Mouse (Mus musculus) kidney, embryonic 15.5 days (tissue): Measurements from ENCODE around the gene Nudc. TPM values are rescaled to one million over a fixed set of nuclear protein-coding genes. Genes with fewer than 3 reads are reported as not detected.

Source experiments
- ATAC-seq: fragments of 200-750 bp; cut with Nextera tagmentation; replicated peaks from 2 replicates; pipeline ENCODE4 v1.8.0; 2017; ENCODE audit warnings: moderate TSS enrichment; ENCODE audit not compliant: low FRiP score
- H3K27ac ChIP-seq: fragments of 300-500 bp; sonication (generic); 2 replicates; pipeline ENCODE4 v1.5.1; 2015; ENCODE audit warnings: mild to moderate bottlenecking, inconsistent platforms
- H3K27me3 ChIP-seq: fragments of 300-500 bp; sonication (generic); 2 replicates; pipeline ENCODE4 v1.6.1; 2015; ENCODE audit warnings: inconsistent platforms
- H3K36me3 ChIP-seq: fragments of 300-500 bp; sonication (generic); 2 replicates; pipeline ENCODE4 v1.6.1; 2015; ENCODE audit warnings: inconsistent platforms
- H3K4me1 ChIP-seq: fragments of 300-500 bp; sonication (generic); 2 replicates; pipeline ENCODE4 v1.6.1; 2015; ENCODE audit warnings: inconsistent platforms
- H3K4me2 ChIP-seq: fragments of 300-500 bp; sonication (generic); 2 replicates; pipeline ENCODE4 v1.6.1; 2015; ENCODE audit warnings: moderate library complexity, mild to moderate bottlenecking, inconsistent platforms
- H3K4me3 ChIP-seq: fragments of 300-500 bp; sonication (generic); replicated peaks from 2 replicates; pipeline ENCODE4 v1.5.1; 2015; ENCODE audit warnings: mild to moderate bottlenecking, inconsistent platforms
- H3K9ac ChIP-seq: fragments of 300-500 bp; sonication (generic); 2 replicates; pipeline ENCODE4 v1.6.1; 2015; ENCODE audit warnings: mild to moderate bottlenecking, inconsistent platforms
- H3K9me3 ChIP-seq: fragments of 300-500 bp; sonication (generic); replicated peaks from 2 replicates; pipeline ENCODE4 v1.6.1; 2016; ENCODE audit warnings: inconsistent platforms
- WGBS: fragments of 180-500 bp; shearing (Covaris S2); methylation state at CpG from one replicate; pipeline ENCODE4 v1.1.7; 2015; ENCODE audit warnings: mixed read lengths; 5-methylcytosine and 5-hydroxymethylcytosine counted together
- polyA plus RNA-seq: library from polyadenylated mRNA; unstranded; fragments of >200 nt; fragmentation: Nextera tagmentation; extraction: Ambion mirVana; gene quantifications from 2 replicates; pipeline ENCODE4 v1.2.1, GENCODE M21; 2015

Nudc gene
- polyA plus RNA-seq, 1 experiment from 2014 or later = 359 TPM

DNA sequence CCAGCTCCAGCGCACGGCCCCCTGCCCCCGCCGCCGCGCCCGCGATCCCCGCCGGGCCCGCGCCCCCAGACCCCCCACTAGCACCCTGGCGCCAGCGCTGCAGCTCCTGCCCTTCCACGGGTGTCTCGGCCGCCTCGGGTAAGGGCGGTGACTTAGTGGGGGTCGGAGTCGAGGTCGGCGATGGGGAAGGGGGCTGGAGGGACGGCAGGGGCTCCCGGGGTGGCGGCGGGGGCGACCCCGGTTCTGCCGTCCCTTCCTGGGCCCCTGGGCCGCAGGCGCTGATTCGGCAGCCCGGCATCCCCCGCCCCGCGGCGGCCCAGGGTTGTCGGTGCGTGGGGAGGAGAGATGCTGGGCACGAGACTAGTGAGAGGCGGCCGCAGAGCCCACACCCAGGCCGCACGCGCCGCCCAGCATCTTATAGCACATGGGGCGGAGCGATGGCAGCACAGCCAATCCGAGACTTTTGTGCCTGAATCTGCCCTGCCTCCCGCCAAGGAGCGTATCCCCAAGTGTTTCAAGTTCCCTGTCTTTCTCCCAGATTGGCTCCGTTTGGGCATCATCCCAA is 47.6 kb downstream of the Nudc start, which contains the start of gene Trnp1:
Trnp1 (minus strand) TSS at position 391 of the 565 bp plus-strand sequence.
- no peaks in the 10 kb centered on the region for H3K9me3 ChIP-seq
- no peak within 1 kb of the TSS for H3K27ac ChIP-seq
- peak within 1 kb of the TSS; percentile 100 for H3K4me2 ChIP-seq
- ATAC-seq = peak; percentile 82
- 1% methylated on average over 50 of the region's 53 CpGs for WGBS
- H3K9ac ChIP-seq = peak within 1 kb of the TSS; percentile 55
- peaks cover 89% of the 10 kb centered on the region for H3K27me3 ChIP-seq
- H3K36me3 ChIP-seq = no peaks in the 10 kb centered on the region
- H3K4me1 ChIP-seq = peaks cover 34% of the 10 kb centered on the region
- peak within 1 kb of the TSS; percentile 62 for H3K4me3 ChIP-seq

DNA sequence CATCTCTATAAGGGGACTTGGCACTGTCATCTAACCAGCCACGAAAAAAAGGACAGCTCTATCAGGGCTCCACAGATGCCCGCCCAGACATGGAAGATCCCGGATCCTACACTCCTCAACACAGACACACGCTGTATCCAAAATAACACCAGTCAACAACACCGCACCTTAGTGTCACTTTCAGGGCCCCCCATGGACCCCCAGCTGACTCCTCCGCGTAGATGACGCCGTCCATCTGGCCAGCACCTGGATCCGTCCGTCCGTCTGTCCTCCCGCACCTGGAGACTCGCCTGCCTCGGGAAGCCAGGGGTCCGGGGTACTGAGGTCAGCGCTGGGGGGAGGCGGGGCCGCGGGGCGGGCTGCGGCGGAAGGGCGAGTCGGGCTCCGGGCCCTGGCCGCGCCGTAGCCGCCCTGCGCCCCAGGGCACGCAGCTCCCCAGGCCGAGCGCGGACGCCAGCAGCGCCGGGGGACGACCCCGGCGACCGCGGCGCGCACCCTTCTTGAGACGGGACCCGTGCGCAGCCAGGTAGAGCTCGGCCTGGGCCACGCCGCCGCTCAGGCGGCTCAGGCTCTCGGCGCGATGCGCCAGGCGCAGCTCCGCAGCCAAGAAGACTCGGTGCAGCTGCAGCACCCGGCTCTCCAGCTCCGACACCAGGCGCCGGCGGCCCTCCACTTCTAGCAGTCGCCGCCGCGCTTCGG is 48.2 kb downstream of the Nudc start:
- 1% methylated on average over 64 of the region's 70 CpGs for WGBS
- peak; percentile 16; the same call in 1 of the 2 replicates for ATAC-seq

DNA sequence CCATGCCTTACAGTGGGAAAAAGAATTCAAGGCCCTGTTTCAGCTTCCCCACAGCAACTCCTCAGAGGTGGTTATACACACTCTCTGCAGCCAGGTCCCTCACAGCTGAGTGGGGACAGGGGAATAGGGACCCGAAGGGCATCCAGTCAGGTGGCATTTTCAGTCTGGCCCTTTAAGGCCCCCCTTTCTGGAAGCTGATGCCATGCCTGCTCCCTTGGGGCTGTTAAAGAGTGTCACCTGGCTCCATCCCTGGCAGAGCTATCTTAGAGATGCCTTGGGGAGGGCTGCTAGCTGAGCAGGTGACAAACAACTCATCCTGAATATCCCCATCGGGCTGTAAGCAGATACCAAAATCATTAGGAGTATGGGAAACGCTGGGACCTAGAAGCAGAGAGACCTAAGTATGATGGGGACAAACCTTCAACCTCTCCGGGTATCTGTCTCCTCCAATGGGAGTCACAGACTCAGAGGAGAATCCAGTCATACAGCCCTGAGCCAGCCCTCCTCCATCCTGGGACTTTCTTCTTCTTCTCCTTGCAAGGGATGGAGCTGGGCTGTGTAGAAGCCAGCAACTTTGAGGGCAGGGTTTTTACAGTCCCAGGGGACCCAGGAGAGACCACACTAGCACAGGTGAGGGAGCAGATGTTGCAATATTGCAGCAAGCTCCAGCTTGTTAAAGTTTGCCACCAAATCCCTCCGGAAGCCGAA is 48.9 kb downstream of the Nudc start:
- Histone ChIP-seq H3K36me3 (no peaks in the 10 kb centered on the region), H3K9ac (no peak overlapping the region), H3K9me3 (no peaks in the 10 kb centered on the region), H3K27ac (no peak overlapping the region), H3K4me3 (peak overlapping the region; percentile 62; the same call in 1 of the 2 replicates), H3K4me2 (peak overlapping the region; percentile 100; the same call in 1 of the 2 replicates), H3K27me3 (peaks cover 77% of the 10 kb centered on the region), H3K4me1 (peaks cover 37% of the 10 kb centered on the region)
- ATAC-seq = no peak
- 20% methylated on average over 6 of the region's 6 CpGs for WGBS

More for the DNA sequence above, 48.2 kb downstream of the Nudc start:
- H3K9ac ChIP-seq = peak overlapping the region; percentile 55
- no peaks in the 10 kb centered on the region for H3K36me3 ChIP-seq
- H3K4me1 ChIP-seq = peaks cover 35% of the 10 kb centered on the region
- H3K27me3 ChIP-seq = peaks cover 84% of the 10 kb centered on the region
- no peak overlapping the region for H3K27ac ChIP-seq
- no peaks in the 10 kb centered on the region for H3K9me3 ChIP-seq
- peak overlapping the region; percentile 62 for H3K4me3 ChIP-seq
- H3K4me2 ChIP-seq = peak overlapping the region; percentile 100

DNA sequence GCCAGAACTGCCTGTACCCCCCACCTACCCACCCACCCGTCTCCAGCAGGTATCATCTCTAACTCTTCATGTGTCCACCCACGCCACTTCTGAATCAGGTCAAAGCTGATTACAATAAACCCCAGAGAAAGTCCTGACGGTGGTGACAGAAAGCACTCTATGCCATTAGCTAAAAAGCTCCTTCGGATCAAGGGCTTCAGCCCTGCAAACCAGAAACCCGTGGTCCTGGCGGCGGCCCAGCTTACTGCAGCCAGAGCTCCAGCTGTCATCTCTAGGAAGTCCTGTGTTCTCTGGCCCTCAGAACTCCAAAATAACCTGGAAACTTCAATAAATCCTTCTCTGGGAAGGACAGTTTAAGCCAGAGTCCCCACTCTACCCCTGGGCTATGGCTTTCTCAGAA is 50.1 kb downstream of the Nudc start:
- ATAC-seq = no peak
- Histone ChIP-seq H3K27ac (no peak overlapping the region), H3K27me3 (peaks cover 65% of the 10 kb centered on the region), H3K9ac (no peak overlapping the region), H3K36me3 (no peaks in the 10 kb centered on the region), H3K4me3 (no peak overlapping the region), H3K4me1 (peaks cover 41% of the 10 kb centered on the region), H3K9me3 (no peaks in the 10 kb centered on the region), H3K4me2 (no peak overlapping the region)
- 33% methylated on average over 7 of the region's 7 CpGs for WGBS

DNA sequence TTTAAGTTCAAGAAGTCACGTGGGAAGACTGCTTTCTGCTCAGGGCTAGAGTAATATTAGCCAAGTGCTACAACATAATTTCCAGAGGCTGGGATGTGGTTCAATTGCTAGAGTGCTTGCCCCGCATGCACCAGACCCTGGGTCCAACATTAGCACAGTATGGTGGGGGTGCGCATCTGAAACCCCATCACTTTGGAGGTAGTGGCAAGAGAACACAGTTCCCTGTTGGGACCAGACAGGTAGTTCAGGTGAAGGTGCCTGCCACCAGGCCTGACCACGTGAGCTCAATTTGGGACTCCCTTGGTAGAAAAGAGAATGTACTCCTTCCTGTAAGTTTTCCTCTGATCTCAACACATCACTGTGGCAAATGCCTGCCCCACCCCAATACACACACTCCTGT is 50.9 kb downstream of the Nudc start:
- Histone ChIP-seq H3K4me1 (peaks cover 41% of the 10 kb centered on the region), H3K27ac (no peak overlapping the region), H3K4me2 (peak overlapping the region; percentile 64; the same call in 1 of the 2 replicates), H3K9ac (no peak overlapping the region), H3K4me3 (no peak overlapping the region), H3K27me3 (peaks cover 57% of the 10 kb centered on the region), H3K36me3 (no peaks in the 10 kb centered on the region), H3K9me3 (no peaks in the 10 kb centered on the region)
- WGBS = 66% methylated on average over 4 of the region's 4 CpGs
- no peak for ATAC-seq

DNA sequence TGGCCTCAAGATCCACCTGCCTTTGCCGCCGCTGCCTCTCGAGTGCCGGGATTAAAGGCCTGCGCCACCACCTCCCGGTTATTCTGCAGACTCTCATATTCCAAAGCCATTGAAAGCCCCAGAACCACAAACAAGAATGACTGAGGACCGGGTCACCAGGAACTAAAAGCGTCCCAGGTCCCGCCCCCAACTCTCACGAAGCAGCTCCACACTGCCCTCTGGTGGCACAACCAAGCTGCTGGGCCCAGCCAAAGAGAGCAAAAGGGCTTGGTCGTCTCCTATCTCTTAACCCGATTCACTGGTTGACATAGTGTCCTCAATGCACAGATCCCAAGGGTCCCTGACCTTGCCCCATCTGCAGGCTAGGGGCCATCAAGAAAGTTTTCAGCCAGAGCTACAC is 51.4 kb downstream of the Nudc start:
- ATAC-seq = peak; percentile 19; the same call in 1 of the 2 replicates
- peak overlapping the region; percentile 64 for H3K4me2 ChIP-seq
- peak overlapping the region; percentile 38 for H3K4me3 ChIP-seq
- H3K36me3 ChIP-seq = no peaks in the 10 kb centered on the region
- H3K9me3 ChIP-seq = no peaks in the 10 kb centered on the region
- H3K4me1 ChIP-seq = peaks cover 45% of the 10 kb centered on the region
- no peak overlapping the region for H3K9ac ChIP-seq
- 1% methylated on average over 12 of the region's 12 CpGs for WGBS
- peak overlapping the region; percentile 4; the same call in 1 of the 2 replicates for H3K27ac ChIP-seq
- H3K27me3 ChIP-seq = peaks cover 52% of the 10 kb centered on the region

DNA sequence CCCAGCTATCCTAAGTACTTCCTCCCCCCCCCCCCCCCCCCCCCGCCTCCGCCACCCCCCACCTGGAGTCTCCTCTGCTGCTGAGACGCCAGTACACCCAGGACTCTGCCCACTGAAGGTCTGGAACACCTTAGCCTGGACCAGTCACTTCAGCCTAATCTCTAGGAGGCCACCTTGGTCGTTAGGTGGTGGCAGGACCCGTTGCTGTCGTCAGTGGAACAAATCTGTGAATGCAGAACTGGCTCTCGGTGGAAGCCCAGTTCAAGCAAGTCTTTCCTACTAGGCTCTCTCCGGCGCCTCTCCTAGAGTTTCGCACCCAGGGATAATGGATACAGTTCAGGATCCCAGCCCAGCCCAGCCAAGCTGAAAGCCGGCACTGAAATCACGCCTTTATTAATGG is 51.9 kb downstream of the Nudc start:
- Histone ChIP-seq H3K4me3 (peak overlapping the region; percentile 38), H3K4me1 (peaks cover 45% of the 10 kb centered on the region), H3K4me2 (peak overlapping the region; percentile 64), H3K9me3 (no peaks in the 10 kb centered on the region), H3K36me3 (no peaks in the 10 kb centered on the region), H3K9ac (no peak overlapping the region), H3K27me3 (peaks cover 47% of the 10 kb centered on the region), H3K27ac (peak overlapping the region; percentile 4; the same call in 1 of the 2 replicates)
- no peak for ATAC-seq
- 18% methylated on average over 11 of the region's 12 CpGs for WGBS

DNA sequence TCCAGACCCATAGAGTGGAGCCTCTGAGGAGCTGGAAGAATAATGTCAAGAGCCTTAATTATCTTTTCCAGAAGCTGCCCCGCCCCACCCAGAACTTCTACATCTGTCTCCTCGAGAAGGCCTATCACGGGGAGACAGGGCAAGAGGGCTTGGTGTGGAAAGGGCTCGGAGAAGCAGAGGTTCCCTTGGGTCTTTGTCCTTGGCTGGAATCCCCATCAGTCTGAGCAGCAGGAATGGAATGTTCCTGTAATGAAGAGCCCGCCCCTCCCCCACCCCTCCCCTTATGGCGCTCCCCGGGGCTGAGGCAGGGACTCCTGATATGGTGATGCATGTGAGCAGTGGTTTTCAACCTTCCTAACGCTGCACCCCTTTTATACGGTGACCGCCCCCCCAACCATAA is 54.0 kb downstream of the Nudc start:
- Histone ChIP-seq H3K9ac (no peak overlapping the region), H3K36me3 (no peaks in the 10 kb centered on the region), H3K4me1 (peaks cover 34% of the 10 kb centered on the region), H3K27me3 (peaks cover 26% of the 10 kb centered on the region), H3K4me2 (no peak overlapping the region), H3K27ac (no peak overlapping the region), H3K9me3 (no peaks in the 10 kb centered on the region), H3K4me3 (no peak overlapping the region)
- 34% methylated on average over 10 of the region's 10 CpGs for WGBS
- ATAC-seq = no peak

DNA sequence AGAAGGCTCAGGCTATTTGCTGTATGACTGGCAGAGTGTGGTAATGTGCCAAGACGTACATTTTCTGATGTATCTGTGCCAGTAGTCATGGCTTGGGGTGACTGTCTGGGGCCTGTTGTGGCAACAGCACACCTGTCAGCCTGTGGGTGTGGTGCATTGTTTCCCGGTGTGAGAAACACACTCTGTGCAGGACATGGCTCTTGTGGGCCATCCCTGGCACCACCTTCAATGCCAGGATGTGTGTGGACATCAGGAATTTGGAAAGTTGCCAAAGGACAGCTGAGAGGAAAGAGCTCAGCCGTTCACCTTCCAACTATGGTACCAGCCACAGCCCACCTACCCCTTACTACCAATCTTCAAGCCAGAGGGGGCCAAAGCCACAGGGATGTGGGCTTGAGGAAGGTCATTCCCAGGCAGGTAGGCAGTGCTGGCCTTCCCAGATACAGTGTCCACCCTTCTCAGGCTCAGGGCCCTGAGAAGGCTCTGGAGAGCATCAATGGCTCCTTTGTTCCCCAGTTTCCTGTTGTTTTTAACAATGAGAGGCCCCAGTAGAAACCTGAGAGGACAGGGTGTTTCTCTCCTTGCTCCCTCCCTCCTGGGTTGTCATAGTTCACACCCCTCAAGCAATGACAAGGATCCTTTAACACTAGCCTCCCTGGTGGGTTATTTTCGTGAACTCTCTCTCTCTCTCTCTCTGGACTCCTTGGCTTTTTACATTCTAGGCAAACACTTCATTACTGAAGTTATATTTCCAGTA is 56.1 kb downstream of the Nudc start:
- Histone ChIP-seq H3K9me3 (no peaks in the 10 kb centered on the region), H3K4me1 (peaks cover 36% of the 10 kb centered on the region), H3K4me2 (no peak overlapping the region), H3K9ac (no peak overlapping the region), H3K27ac (peak overlapping the region; percentile 71), H3K36me3 (no peaks in the 10 kb centered on the region), H3K27me3 (peaks cover 6% of the 10 kb centered on the region; the same call in 1 of the 2 replicates), H3K4me3 (no peak overlapping the region)
- ATAC-seq = no peak
- WGBS = 55% methylated on average over 4 of the region's 4 CpGs

DNA sequence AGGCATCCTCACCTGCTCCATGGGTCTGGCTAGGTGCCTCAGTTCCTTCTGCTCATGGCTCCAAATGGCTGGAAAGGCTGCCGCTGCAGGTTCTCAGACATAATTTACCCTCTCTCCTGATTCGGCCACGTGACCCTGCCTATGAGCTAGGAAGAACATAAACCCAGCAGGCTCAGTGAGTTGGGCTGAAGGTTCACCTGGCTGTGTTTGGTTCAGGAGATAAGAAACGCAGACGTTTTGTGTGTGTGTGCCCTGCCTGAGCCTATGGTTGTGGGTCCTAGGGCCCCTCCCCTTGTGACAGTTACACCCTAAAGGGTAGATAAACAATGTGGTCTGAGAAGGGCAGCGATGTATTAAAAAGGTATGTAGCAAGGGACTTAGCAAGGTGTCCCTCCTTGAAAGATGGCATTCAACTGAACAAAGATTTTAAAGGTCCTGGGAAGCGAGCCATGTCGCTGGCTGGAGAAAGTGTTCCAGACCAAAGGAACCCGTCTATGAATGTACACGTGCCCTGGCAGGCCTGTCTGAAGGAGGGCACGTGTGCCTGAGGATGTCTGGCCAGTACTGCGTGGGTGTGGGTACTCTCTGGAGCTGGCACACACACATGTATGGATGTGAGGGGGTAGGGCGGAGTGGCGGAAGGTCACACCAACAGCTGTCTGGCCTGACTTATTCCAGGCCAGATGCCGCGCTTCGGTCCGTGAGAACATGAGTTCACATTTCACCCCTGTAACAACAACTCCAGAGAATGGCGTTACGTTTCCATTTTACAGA is 57.0 kb downstream of the Nudc start:
- no peak for ATAC-seq
- Histone ChIP-seq H3K4me2 (no peak overlapping the region), H3K36me3 (no peaks in the 10 kb centered on the region), H3K9me3 (no peaks in the 10 kb centered on the region), H3K4me1 (peaks cover 39% of the 10 kb centered on the region), H3K9ac (no peak overlapping the region), H3K27ac (peak overlapping the region; percentile 9), H3K27me3 (0 out of 2 replicates have a peak, but pooled peaks cover 7% of the 10 kb centered on the region), H3K4me3 (no peak overlapping the region)
- WGBS = 64% methylated on average over 20 of the region's 20 CpGs
